Mouse (Mus musculus): ENCODE data around the gene Traf7.

Gene Traf7

GRCm38 (mm10) chr17:24477985-24478600 lies 49.6 kb downstream of the Traf7 start:
- no peak for DNase-seq (ENCODE audit: extremely low read depth, low read depth)

DNA sequence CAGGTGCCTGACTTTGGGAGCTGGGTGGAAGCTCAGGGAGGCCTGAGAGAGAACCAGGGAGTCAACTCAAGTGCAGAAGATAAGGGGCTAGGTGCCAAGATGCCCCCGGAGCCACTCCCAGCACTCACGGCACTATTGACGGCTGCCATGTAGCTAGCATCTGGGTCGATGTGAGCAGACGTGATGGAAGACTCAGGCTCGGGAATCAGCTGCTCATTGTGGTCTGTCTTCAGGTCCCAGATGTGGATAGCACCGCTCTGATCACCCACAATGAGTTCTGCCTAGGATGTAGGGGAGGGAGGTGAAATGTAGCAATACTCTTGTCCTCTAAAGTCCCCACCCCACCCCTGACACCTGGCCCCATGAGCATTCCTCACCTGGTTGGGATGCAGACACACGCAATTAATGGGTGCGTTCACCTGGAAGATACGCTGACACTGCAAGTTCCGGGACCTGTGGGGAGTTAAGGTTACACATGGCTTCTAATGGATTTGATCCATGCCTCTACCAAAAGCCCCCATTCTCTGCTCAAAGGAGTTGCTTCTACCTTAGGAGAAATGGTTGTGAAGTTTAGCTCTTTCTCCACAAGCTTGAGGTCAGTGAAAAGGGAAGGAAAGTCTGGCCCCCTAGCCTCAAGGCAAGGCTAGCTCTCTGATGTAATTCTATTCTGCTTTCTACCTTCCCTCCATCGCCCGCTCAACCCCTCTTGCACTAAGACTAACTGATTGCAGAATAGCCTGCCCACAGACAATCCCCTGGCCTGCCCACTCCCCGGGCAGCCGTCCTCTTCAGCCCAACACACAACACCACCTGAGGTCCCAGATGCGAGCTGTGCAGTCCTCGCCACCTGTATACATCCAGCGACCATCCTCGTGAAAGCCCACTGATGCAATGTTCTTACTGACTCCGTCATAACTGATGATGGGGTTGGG lies 50.4 kb downstream of the Traf7 start:
- DNase-seq (ENCODE audit: extremely low read depth, low read depth) = no peak

DNA sequence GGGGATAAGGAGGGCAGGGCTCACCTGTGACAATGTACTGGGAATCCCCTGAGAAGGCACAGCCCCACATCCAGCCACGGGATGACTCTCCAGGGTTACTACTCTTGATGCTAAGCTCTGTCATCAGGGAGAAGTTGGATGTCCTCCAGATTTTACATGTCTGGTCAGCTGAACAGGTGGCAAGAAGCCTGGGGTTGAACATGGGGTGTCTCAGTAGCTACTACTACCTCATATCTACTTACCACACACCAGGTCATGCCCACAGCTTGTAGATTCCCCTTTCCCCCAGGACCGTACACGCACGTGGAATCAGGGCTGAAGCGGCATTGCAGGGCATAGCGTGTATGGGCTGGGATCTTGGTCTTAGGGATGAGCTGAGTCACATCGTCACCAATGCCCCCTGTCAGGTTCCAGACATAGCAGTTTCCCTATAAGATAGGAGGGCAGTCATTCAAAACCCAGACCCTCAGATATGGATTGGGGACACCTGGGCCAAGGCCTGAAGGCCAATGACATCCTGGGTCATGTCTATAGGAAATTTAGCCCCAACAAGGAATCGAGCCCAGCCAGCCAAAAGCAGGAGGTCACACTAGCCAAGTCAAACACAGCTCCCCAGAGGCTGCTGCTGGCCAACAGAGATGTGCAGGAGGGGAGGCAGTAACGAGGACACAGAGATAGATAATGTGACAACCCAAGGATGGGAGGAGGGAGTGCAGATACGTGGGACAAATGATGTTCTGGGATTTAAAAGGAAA lies 51.5 kb downstream of the Traf7 start:
- DNase-seq (ENCODE audit: extremely low read depth, low read depth) = no peak

GRCm38 (mm10) chr17:24475586-24475985 lies 52.2 kb downstream of the Traf7 start:
- DNase-seq (ENCODE audit: extremely low read depth, low read depth) = no peak

- no peak for DNase-seq (ENCODE audit: extremely low read depth, low read depth)
Observed at GRCm38 (mm10) chr17:24474557-24474956, 53.2 kb downstream of the Traf7 start.

GRCm38 (mm10) chr17:24473612-24474275 lies 54.0 kb downstream of the Traf7 start, which contains the start of gene Bricd5:
Gene Bricd5 (plus strand): TSS chr17:24473884.
- no peak for DNase-seq (ENCODE audit: extremely low read depth, low read depth)

GRCm38 (mm10) chr17:24472512-24472911 lies 55.2 kb downstream of the Traf7 start:
- DNase-seq (ENCODE audit: extremely low read depth, low read depth) = no peak

GRCm38 (mm10) chr17:24470701-24471527 lies 56.8 kb downstream of the Traf7 start:
- DNase-seq (ENCODE audit: extremely low read depth, low read depth) = no peak

DNA sequence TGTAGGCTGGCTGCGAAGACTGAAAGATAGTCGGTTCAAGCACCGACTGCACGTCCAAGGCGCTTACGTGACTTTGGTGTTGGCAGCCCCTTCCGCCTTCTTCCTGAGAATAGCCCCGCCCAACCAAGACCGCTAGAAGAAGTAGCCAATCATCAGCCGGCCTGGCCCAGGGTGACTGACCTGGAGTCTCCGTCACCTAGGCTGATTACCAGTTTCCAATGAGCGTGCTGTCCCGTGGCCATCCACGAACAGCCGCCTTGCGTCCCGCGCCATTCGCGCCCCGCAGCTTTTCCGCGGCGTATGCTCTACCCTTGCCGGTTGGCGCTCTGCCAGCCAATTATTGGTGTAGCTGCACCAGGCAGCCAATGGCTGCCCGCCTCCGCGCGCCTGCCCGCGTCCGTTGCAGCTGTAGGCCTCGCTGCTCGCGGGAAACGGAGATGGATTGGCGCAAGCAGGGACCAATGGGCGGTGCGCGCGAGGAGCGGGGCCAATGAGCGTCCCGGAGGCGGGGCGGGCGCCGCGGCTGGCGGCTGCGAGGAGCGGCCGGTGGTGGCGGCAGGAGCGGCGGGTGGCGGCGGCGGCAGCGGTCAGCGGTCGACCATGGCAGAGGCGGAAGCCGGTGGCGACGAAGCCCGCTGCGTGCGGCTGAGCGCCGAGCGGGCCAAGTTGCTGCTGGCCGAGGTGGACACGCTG lies 57.7 kb downstream of the Traf7 start, which contains the start of the genes E4f1 and Pgp:
Gene E4f1 (minus strand): TSS at position 404 of the 693 bp plus-strand sequence.
Gene Pgp (plus strand): TSS at position 483 of the 693 bp plus-strand sequence.
- DNase-seq (ENCODE audit: extremely low read depth, low read depth) = peak; percentile 94

- DNase-seq (ENCODE audit: extremely low read depth, low read depth) = peak; percentile 36
Observed at GRCm38 (mm10) chr17:24469336-24469909, 58.3 kb downstream of the Traf7 start.

DNA sequence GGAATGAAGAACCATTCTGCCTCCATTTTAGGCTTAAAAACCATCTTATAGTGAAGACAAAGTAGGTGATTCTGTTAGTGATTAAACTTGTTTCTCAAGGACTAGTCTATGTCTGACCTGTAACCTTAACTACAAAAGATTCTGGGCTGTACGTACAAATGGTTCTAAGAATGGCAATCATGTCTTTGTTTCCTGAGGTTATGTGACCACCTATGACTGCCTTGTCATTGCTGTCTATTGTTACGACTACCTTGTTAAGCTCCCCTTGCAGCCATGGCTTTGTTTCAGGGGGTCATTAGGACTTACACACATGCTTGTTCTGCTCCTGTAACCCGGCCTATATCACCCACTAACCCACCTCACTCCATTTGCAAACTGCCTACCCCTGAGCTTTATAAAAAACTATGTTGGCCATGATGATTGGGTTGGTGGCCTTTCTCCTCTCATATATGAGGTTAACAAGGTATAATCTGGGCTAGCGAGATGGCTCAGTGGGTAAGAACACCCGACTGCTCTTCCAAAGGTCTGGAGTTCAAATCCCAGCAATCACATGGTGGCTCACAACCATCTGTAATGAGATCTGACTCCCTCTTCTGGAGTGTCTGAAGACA lies 59.0 kb downstream of the Traf7 start:
- no peak for DNase-seq (ENCODE audit: extremely low read depth, low read depth)

- no peak for DNase-seq (ENCODE audit: extremely low read depth, low read depth)
Observed at GRCm38 (mm10) chr17:24463374-24464133, 64.2 kb downstream of the Traf7 start.

DNA sequence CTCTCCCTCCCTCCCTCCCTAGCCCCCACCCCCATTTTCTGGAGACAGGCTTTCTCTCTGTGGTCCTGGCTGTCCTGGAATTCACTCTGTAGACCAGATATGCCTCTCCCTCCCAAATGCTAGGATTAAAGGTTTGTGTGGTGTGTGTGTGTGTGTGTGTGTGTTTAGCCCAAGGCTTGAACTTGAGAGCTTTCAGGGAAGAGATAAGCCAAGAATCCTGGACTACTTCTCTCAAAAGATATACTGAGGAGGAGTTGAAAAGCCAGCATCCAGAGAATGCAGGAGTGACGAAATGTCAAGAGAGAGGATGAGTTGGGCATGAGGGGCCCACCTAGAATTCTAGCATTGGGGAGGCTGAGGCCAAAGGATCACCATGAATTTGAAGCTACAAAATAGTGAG lies 64.8 kb downstream of the Traf7 start:
- DNase-seq (ENCODE audit: extremely low read depth, low read depth) = no peak

DNA sequence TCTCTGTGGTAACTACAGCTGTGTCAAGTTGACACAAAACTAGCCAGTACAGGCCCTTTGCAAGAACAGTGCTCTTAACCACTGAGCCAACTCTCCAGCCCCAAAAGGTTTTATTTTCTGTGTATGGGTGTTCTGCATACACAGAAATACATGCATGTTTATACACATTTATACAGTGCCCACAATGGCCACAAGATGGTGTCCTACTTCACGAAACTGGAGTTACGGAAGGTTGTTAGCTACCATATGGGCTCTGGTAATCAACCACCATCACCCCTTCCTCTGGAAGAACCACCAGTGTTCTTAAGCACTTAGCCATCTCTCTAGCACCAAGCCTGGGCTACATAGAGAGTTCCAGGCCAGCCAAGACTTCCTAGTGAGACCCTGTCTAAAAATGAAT lies 66.2 kb downstream of the Traf7 start:
- DNase-seq (ENCODE audit: extremely low read depth, low read depth) = peak; percentile 61

Measured in MEL-GATA-1-ER (cell line).